Mouse (Mus musculus) midbrain, embryonic 16.5 days (tissue): ENCODE measurements at regions not wholly inside any gene's neighbourhood (a gene's known extent, or its start where the extent isn't known, plus 50 kb on each side); places are given as distances from the start of the nearest gene placed in this dataset.

Experiments
- ATAC-seq: fragments of 200-750 bp; cut with Nextera tagmentation; 2 replicates; pipeline ENCODE4 v1.8.0; 2017; ENCODE audit warnings: moderate TSS enrichment
- H3K27ac ChIP-seq: fragments of 300-500 bp; sonication (generic); 2 replicates; pipeline ENCODE4 v1.5.1; 2014; ENCODE audit warnings: mild to moderate bottlenecking, low read length, mixed read lengths
- H3K27me3 ChIP-seq: fragments of 300-500 bp; sonication (generic); 2 replicates; pipeline ENCODE4 v1.6.1; 2014; ENCODE audit warnings: low read depth, low read length, mixed read lengths; ENCODE audit not compliant: control insufficient read depth, insufficient read depth
- H3K36me3 ChIP-seq: fragments of 300-500 bp; sonication (generic); 2 replicates; pipeline ENCODE4 v1.6.1; 2014; ENCODE audit warnings: mild to moderate bottlenecking, low read length, moderate library complexity, mixed read lengths; ENCODE audit not compliant: control insufficient read depth, insufficient read depth
- H3K4me1 ChIP-seq: fragments of 300-500 bp; sonication (generic); 2 replicates; pipeline ENCODE4 v1.6.1; 2014; ENCODE audit warnings: mild to moderate bottlenecking, low read length, mixed read lengths; ENCODE audit not compliant: control insufficient read depth, insufficient read depth
- H3K4me2 ChIP-seq: fragments of 300-500 bp; sonication (generic); 2 replicates; pipeline ENCODE4 v1.6.1; 2014; ENCODE audit warnings: mild to moderate bottlenecking, low read length, mixed read lengths
- H3K4me3 ChIP-seq: fragments of 300-500 bp; sonication (generic); 2 replicates; pipeline ENCODE4 v1.5.1; 2014; ENCODE audit warnings: low read depth, mild to moderate bottlenecking, low read length, moderate library complexity, mixed read lengths
- H3K9ac ChIP-seq: fragments of 300-500 bp; sonication (generic); 2 replicates; pipeline ENCODE4 v1.6.1; 2014; ENCODE audit warnings: low read depth, low read length, mixed read lengths
- H3K9me3 ChIP-seq: fragments of 300-500 bp; sonication (generic); replicated peaks from 2 replicates; pipeline ENCODE4 v1.6.1; 2014; ENCODE audit warnings: mild to moderate bottlenecking, low read length, mixed read lengths; ENCODE audit not compliant: control insufficient read depth, poor library complexity, severe bottlenecking
- WGBS: fragments of 180-500 bp; shearing (Covaris S2); extraction: QIAGEN DNeasy Blood & Tissue Kit; methylation state at CpG from one replicate; pipeline ENCODE4 v1.1.7; 2014; 5-methylcytosine and 5-hydroxymethylcytosine counted together

DNA sequence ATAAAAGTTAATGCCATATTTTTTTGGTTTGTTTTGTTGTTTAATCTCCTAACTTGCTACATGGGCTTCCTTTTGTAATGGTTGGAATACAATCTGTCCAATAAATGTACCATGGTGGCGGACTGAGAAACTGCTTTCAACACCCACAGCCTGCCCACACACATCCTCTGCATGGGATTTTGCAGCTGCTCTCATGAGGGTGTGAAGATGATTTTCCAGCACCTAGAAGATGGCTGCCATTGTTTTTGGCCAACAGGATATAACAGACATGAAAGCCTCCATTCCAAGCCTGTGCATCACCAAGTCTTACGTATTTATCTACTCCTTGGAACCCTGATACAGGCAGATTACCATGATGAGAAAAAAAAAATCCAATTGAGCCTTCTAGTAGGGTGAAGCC is 310.4 kb downstream of the Cog6 start:
- no peaks in the 10 kb centered on the region for H3K9me3 ChIP-seq
- WGBS = 86% methylated on average over 2 of the region's 2 CpGs
- H3K36me3 ChIP-seq = no peaks in the 10 kb centered on the region
- H3K27me3 ChIP-seq = no peaks in the 10 kb centered on the region; the same call in 1 of the 2 replicates
- no peak overlapping the region for H3K27ac ChIP-seq
- no peak overlapping the region for H3K4me3 ChIP-seq
- H3K9ac ChIP-seq = no peak overlapping the region
- no peak for ATAC-seq
- H3K4me1 ChIP-seq = no peaks in the 10 kb centered on the region
- no peak overlapping the region for H3K4me2 ChIP-seq

DNA sequence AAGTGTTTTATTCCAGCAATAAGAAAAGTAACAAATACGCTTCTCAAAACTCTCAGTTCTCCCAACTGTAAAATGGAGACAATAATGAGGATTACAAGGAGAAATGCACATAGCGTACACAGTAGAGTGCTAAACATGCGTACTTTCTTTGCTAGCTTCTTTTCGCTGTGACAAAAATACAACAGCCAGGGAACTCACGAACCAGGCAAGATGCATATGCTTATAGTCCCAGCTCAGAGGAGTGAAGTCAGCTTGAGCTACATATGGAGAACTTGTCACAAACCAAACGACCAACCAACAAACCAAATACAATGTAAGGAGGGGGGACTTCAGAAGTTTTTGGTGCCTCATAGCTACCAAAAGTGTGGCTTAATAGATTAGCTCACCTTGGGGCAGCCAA is 313.3 kb downstream of the Cog6 start:
- H3K27me3 ChIP-seq = no peaks in the 10 kb centered on the region; the same call in 1 of the 2 replicates
- no peak overlapping the region for H3K9ac ChIP-seq
- no peak overlapping the region for H3K27ac ChIP-seq
- H3K4me2 ChIP-seq = no peak overlapping the region
- no peaks in the 10 kb centered on the region for H3K36me3 ChIP-seq
- no peak for ATAC-seq
- H3K4me3 ChIP-seq = no peak overlapping the region
- no peaks in the 10 kb centered on the region for H3K4me1 ChIP-seq
- 94% methylated on average over 6 of the region's 6 CpGs for WGBS
- H3K9me3 ChIP-seq = no peaks in the 10 kb centered on the region

DNA sequence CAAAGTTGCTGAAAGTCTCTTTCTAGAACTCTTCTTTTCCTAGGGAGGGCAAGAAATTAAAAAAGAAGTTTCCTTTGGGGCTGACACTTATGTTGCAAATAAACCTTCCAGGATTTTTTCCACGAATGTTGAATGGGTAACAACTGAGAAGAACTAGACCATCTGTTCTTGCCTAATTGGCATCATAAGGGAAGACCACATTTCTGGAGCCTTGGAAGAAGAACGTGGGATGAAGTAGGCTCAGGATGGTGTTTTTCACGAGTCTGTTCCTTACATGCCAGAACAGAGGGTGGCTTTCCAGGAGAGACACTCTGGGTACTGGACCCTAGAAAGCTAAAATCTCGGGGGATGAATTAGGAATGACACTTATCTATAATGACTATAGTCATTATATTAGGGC is 314.1 kb downstream of the Cog6 start:
- Histone ChIP-seq H3K27me3 (no peaks in the 10 kb centered on the region; the same call in 1 of the 2 replicates), H3K9ac (no peak overlapping the region), H3K4me3 (no peak overlapping the region), H3K4me1 (no peaks in the 10 kb centered on the region), H3K27ac (no peak overlapping the region), H3K4me2 (no peak overlapping the region), H3K9me3 (no peaks in the 10 kb centered on the region), H3K36me3 (no peaks in the 10 kb centered on the region)
- no peak for ATAC-seq
- 81% methylated on average over 4 of the region's 4 CpGs for WGBS

DNA sequence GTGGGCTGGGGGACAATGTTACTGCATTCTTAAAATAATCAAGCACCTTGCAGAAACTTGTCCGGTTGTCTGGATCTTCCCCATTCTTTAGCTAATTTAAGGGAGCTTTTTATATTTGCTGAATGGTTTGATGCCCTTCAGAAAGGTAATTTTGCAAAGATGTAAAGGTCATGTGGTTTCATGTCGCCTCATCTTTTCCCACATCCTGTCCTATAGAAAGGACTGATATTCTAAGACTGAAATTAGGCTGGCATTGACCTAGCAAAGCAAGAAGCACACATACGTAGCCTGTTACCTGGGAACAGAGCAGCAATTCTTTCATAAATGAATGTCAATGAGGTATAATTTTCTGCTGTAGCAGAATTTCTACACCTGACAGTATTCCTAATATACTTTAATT is 315.4 kb downstream of the Cog6 start:
- H3K4me3 ChIP-seq = no peak overlapping the region
- no peaks in the 10 kb centered on the region for H3K4me1 ChIP-seq
- no peak overlapping the region for H3K27ac ChIP-seq
- WGBS = 72% methylated on average over 3 of the region's 3 CpGs
- no peaks in the 10 kb centered on the region for H3K36me3 ChIP-seq
- H3K4me2 ChIP-seq = no peak overlapping the region
- ATAC-seq = no peak
- no peaks in the 10 kb centered on the region; the same call in 1 of the 2 replicates for H3K27me3 ChIP-seq
- H3K9me3 ChIP-seq = no peaks in the 10 kb centered on the region
- H3K9ac ChIP-seq = no peak overlapping the region

DNA sequence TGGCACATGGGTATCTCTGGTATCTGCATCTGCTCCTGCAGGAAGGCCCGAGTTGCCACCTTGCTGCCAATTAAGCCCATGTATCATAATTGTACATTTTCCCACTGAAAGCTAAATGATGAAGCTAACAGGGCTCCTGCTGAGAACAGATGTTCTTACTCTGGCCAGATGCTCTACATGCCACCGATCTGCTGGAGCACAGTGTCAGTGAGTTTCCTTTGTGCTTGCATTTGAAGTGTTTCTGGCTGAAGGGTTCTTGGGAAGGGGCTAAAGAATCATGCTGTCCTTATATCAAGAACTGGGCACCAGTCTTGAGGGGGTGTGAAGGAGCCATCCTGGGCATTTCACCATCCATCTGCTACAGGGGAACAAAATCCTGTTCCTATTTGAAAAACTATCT is 323.2 kb downstream of the Cog6 start:
- no peak overlapping the region for H3K4me2 ChIP-seq
- no peaks in the 10 kb centered on the region for H3K36me3 ChIP-seq
- H3K4me1 ChIP-seq = no peaks in the 10 kb centered on the region
- no peaks in the 10 kb centered on the region for H3K9me3 ChIP-seq
- H3K27me3 ChIP-seq = no peaks in the 10 kb centered on the region
- no peak overlapping the region for H3K4me3 ChIP-seq
- no peak for ATAC-seq
- H3K9ac ChIP-seq = no peak overlapping the region
- H3K27ac ChIP-seq = no peak overlapping the region
- 71% methylated on average over 2 of the region's 2 CpGs for WGBS

DNA sequence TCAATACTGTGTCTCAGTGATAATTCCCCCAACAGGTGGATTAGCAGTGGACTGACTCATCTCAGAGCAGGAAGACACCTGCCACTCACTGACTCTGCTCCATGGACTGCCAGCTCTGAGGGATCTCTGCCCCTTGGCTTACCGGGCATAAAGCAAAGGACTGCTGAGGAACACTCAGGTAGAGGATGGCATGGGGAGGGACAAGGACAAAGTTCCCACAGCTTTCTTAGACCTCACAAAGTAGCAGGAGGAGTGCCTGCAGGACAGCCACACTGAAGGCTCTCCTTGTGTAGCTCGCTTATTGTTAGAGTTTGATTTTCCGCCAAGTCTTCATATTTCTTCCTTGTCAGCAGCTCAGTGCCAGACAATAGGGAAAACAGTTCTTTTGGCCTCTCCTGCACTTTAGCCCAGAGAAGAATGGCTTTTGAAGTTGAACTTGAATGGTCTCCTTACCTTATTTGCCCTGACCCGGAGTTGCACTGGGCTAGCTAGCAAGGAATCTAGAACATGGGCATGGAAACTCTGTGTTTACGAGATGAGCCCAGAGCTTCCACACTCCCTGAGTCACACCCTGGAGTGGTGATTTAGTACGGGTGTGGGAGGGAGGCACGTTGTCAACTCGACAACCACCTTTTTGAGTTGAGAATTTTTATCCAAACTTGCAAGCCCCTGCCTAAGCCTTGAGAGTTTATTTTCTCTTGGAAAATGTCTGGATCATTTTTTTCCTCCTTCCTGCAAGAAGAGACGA is 331.4 kb downstream of the Cog6 start:
- no peak for ATAC-seq
- Histone ChIP-seq H3K4me1 (no peaks in the 10 kb centered on the region), H3K36me3 (no peaks in the 10 kb centered on the region), H3K9me3 (no peaks in the 10 kb centered on the region), H3K4me2 (no peak overlapping the region), H3K4me3 (no peak overlapping the region), H3K27ac (no peak overlapping the region), H3K27me3 (no peaks in the 10 kb centered on the region), H3K9ac (no peak overlapping the region)
- 69% methylated on average over 9 of the region's 9 CpGs for WGBS

DNA sequence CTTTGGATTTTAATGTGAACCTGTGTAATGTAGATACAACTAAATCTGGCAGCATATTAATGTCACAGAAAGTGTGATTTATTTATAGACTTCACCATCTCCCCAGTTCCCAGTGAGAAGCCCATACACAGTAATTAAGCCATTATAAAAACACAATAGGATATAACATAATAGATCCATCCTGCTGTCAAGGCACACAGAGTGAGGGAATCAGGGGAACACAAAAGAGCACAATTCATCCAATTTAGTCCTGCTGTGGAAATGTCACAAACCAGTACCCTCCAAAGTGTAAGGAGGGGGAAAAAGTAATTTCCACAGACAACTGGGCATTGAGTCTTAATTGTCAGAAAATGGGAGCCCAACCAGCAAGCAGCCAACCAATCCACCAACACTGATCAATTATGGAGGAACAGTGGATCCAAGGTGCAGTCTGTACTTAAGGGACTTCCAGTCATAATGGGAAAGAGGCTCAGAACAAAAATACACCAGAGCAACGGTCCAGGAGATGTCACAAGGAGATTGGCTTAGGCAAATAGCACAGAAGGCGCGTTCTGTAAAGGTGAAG is 336.1 kb downstream of the Cog6 start:
- 18% methylated on average over 3 of the region's 3 CpGs for WGBS
- no peaks in the 10 kb centered on the region for H3K27me3 ChIP-seq
- H3K4me2 ChIP-seq = no peak overlapping the region
- no peak overlapping the region for H3K9ac ChIP-seq
- no peaks in the 10 kb centered on the region for H3K36me3 ChIP-seq
- H3K4me1 ChIP-seq = no peaks in the 10 kb centered on the region
- no peak for ATAC-seq
- H3K27ac ChIP-seq = no peak overlapping the region
- H3K4me3 ChIP-seq = no peak overlapping the region
- peaks cover 8% of the 10 kb centered on the region; the same call in 1 of the 2 replicates for H3K9me3 ChIP-seq

DNA sequence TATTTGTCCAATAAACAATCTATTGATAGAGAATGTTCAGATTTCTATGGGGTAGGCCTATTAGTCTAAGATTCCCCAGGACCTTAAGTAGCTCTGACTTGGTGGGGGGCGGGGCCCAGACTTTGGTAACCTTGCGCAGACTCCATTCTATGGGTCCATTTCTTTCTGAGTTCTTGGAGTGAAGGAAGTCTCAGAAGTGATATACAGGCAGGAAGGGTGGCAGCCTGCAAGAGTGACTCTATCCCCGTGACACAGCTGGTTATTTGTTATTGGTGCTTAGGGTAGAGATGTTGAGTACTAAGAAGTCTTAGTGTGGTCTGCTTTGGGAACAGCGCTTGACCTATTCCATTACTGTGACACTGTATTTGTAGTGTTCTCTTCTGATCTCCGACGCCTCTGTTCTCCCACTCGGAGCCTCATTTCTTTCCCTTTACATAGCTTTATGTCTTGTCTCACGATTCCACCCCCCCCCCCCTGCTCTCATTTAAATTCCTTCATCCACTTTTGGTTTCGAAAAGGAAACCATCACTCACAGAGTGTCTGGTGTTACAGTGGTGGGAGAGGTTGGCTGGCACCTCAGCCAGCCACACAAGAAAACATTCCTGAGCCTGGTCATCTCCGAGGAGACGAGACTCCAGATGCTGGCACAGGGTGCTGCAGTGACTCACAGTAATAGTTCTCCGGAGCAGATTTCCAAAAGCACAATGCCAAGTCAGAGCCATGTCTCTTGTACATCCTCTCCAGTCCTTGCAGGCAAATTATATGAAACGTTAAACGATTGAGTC is 340.0 kb downstream of the Cog6 start:
- H3K36me3 ChIP-seq = no peaks in the 10 kb centered on the region
- no peak overlapping the region for H3K4me2 ChIP-seq
- H3K4me1 ChIP-seq = no peaks in the 10 kb centered on the region
- 84% methylated on average over 14 of the region's 14 CpGs for WGBS
- peaks cover 6% of the 10 kb centered on the region; the same call in 1 of the 2 replicates for H3K27me3 ChIP-seq
- H3K9me3 ChIP-seq = peaks cover 8% of the 10 kb centered on the region; the same call in 1 of the 2 replicates
- no peak overlapping the region for H3K4me3 ChIP-seq
- no peak for ATAC-seq
- no peak overlapping the region for H3K27ac ChIP-seq
- no peak overlapping the region for H3K9ac ChIP-seq

DNA sequence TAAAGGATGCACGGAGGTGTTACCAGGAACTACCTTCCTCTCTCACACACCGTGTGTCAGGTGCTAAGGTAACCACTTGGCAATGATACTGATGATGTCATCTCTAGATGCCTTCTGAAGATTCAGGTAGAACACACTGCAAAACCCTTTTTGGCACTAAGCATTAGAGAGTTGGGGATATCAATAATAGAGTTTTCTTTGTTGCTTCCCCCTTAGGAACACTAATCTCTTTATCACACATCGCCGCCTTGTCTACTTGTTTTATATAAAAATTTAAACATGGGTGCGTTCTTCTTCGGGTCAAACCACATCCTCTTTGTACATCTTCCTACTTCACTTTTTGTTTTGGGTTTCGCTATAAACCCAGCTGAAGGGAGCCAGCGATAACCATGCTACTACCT is 346.4 kb downstream of the Cog6 start:
- no peak for ATAC-seq
- Histone ChIP-seq H3K4me3 (no peak overlapping the region), H3K4me1 (peaks cover 5% of the 10 kb centered on the region), H3K27ac (no peak overlapping the region), H3K27me3 (peaks cover 6% of the 10 kb centered on the region; the same call in 1 of the 2 replicates), H3K9me3 (no peaks in the 10 kb centered on the region), H3K9ac (no peak overlapping the region), H3K36me3 (no peaks in the 10 kb centered on the region), H3K4me2 (no peak overlapping the region)
- 93% methylated on average over 8 of the region's 8 CpGs for WGBS
